Mouse (Mus musculus) lung, postnatal 4 days (tissue): ENCODE measurements around the gene Rsl24d1.
"Not testable (repeated sequence)": the region's sequence is repeated elsewhere in the genome, so short reads cannot be mapped to it uniquely, and the experiment has no call there.

Source experiments
- DNase-seq, 2 experiments: peaks; one replicate each; pipeline ENCODE4 v3.0.0; 2021

The Rsl24d1 gene

DNA sequence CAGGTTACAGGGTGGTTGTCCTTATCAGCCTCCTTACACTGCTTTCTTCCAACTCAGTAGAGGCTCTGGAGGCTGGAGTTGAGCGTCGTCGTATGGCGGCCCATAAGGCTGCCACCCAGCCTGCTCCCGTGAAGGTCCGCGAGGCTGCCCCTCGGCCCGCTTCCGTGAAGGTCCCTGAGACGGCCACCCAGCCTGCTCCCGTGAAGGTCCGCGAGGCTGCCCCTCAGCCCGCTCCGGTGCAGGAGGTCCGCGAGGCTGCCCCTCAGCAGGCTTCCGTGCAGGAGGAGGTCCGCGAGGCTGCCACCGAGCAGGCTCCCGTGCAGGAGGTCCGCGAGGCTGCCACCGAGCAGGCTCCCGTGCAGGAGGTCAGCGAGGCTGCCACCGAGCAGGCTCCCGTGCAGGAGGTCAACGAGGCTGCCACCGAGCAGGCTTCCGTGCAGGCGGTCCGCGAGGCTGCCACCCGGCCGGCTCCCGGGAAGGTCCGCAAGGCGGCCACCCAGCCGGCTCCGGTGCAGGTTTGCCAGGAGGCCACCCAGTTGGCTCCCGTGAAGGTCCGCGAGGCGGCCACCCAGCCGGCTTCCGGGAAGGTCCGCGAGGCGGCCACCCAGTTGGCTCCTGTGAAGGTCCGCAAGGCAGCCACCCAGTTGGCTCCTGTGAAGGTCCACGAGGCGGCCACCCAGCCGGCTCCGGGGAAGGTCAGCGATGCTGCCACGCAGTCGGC lies 9.9 kb upstream of the Rsl24d1 start:
- DNase-seq = peak; percentile 53 to 55

DNA sequence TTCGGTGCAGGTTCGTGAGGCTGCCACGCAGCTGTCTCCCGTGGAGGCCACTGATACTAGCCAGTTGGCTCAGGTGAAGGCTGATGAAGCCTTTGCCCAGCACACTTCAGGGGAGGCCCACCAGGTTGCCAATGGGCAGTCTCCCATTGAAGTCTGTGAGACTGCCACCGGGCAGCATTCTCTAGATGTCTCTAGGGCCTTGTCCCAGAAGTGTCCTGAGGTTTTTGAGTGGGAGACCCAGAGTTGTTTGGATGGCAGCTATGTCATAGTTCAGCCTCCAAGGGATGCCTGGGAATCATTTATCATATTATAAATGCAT lies 9.4 kb upstream of the Rsl24d1 start:
- no peak for DNase-seq

DNA sequence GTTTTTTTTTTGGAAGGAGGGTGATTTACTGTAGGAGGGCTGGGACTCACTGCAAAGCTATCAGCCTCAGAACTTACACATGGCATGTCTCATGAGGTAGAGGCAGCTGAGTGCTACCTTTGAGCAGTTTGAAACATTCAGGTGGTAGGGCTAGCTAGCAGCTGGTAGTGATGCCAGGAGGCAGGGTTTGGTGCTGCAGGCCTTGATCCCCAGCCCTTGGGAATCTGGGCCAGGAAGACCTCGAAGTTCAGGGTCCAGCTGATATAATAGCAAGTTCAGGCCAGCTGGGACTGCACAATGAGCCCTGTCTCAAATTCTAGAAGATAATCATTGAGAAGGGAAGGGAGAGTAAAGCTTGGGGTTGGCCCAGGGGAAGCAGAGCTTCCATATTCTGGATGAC lies 8.1 kb upstream of the Rsl24d1 start:
- DNase-seq = no peak

DNA sequence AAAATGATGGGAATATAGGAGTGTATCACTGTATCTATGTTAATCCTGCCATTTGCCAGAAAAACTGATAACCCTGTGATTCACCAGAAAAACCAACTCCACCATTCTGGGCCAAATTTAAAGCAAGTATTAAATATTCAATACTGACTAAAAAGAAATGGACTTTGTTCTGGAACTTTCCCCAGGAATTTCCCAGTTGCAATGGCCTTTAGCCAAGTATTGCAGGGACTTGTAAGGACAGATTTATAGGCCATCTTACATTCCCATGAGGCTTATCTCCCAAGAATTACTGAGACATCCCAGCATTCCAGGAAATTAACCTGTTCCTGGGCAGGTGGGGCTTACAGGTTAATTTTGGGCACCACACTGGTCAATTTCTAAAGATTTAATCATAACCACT lies 7.5 kb upstream of the Rsl24d1 start:
- no peak for DNase-seq

DNA sequence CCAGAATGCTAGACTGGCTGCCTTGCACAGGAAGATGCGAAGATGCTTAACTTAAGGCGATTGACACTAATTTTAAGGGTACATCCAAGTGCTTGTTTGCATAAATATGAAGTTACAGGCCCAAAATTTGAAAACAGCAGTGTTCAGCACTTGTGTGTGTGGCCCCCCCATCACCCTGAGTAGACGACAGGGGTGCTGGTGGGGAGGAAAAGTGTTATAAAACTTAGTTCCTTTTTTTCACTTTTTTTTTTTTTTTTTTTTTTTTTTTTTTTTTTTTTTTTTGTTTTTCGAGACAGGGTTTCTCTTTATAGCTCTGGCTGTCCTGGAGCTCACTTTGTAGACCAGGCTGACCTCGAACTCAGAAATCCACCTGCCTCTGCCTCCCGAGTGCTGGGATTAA lies 3.5 kb downstream of the Rsl24d1 start:
- DNase-seq = not testable (repeated sequence)

DNA sequence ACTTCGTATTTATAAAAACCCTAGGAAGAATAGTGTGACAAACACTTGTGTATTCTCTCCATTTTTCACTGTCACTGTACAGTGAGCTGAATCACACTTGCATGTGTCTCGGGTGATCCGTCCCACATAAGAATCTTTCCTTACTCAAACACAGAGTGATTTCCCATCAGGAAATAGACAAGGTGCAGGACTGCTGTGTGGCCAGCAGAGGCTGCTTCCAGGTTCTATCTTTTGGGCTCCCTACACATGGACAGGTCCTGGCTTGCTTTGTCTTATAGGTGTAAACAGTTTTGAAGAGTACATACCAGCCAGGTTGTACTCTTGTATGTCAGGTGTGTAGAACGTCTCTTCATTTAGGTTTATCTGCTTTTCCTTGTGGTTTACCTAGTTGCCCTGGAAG lies 4.8 kb downstream of the Rsl24d1 start:
- DNase-seq = no peak

DNA sequence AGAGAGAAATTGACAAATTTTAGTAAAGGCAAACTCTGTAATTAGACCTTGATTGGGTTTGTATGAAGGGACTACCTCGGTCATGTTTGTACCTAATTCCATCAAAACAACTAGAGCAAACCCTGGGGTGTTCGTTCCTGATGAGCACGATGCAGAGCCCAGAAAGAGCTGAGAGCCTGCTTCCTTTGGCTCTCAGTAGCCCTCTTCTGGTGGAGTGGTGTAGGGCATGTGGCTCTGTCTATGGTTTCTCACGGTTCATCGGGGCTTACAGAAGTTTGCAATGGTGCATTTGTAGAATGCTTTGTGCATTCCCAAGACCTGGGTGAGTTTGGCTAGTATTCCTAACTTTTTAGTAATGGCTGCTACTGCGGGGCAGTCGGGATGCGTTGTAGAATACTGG lies 8.5 kb downstream of the Rsl24d1 start:
- DNase-seq = peak in 1 of 2 experiments; percentile 39

DNA sequence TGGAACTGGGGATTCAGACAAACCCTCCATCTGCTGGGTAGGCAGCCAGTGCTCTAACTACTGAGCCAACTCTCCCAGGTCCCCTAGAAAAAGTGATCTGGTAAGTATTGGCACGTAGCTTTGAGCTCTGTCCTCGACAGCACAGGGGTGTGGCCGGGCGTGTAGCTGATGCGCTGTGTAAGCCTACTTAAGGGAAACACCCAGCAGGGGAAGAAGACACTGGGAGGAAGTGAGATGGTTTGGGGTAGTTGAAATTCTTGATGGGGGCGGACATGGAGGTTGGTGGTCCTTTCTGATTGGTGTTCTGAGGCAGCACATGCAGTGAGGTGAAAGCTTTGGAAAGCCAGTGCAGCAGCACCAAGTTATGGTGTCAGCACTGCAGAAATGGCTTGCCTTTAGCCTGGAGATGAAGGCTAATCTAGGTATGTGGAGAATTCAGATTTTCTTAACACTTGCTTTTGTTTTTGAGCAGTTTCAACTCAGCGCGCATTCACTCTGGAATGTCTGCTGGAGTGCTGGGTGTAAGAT lies 11.9 kb downstream of the Rsl24d1 start:
- DNase-seq = no peak

DNA sequence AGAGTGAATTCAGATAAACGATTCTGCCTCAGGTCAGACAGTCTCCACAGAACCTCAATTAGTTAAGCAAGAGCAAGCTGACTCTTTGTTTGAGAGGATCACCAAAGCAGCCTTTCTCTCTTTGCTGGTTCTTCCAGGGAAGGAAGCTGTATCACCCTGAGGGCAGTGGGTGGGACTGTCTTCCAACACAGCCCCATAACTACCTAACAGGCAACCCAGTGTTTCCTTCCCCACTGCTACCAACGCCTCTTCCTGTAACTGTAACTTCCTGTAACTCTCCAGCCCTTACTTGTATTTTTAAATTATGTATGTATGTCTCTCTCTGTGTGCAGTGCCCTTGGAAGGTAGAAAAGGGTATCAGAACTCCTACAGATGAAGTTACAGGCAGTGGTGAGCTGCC lies 14.2 kb downstream of the Rsl24d1 start:
- no peak for DNase-seq

DNA sequence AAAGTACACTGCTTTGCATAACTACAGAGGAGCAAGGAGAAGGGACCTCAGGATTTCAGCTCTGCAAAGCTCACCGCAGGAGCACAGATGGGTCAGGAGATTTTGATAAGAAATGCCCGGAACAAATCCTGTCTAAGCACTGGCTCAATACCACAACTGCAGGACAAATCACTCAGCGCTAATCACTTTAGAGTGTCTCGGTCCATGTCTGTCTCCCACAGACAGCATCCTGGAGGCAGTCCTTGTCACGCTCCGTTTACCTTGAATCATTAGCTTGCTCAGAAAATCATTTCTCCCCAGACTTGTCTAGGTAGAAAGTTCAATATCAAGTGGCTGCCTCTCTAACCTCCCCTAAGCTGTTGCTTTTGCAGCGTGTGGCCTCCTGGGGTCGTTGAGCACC lies 16.6 kb downstream of the Rsl24d1 start:
- DNase-seq = no peak

DNA sequence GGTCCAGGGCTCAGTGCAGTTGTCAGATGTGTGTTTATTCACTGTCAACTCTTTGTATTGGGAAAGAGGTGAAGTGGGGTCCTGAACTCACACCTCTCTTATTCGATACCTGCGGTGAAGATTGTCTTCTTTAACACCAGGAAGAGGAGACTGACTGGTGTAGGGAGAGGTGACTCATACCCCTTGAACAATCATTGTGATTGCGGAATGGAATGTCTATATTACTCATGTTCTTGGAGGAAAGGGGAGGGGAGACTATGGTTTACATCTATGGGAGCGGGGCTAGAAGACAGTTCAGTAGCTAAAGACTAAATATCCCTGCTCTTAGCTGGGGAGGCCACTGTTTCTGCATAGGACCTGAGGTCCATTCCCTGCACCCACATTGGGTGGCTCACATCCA lies 17.3 kb downstream of the Rsl24d1 start:
- DNase-seq = no peak

DNA sequence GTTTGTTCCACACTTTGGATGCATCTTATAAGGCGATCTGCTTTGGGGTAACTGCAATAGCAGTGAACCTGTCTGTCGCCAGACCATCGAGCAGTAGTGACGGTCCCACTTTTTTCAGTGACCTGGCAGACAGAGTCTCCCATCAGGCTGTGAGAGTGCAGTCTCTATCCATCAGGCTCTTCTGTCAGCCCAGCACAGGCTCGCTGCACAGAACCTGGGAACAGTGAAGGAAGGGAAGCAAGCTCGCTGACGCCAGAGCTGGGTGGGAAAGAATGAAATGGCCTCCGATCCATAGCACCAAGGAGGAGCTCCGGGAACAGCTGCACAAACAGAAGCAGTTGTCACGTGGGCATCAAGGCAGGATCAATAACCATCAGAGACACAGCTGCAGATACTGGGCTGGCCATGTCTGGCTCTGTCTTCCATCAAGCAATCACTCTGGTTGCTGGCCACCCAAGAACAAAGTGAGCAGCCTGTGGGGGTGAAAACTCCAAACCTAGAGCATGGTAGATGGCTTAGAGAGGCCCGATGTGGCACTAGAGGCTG lies 24.2 kb downstream of the Rsl24d1 start:
- no peak for DNase-seq

DNA sequence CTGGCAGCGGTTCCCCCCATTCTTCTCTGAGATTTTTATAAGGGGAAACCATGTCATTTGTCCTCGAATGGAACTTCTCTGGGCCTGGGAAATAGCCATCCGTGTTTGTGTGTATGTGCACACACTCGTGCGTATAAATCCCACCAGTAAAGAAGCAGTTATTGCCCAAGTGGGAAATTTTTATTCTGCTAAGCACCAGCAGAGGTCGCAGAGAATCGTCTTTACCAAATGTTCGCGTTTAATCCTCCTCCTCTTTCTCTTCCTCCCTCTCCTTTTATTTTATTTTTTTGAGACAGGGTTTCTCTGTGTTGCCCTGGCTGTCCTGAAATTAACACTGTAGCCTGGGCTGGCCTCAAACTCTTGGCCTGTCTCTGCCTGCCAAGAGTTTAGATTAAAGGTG lies 41.1 kb downstream of the Rsl24d1 start:
- no peak for DNase-seq

DNA sequence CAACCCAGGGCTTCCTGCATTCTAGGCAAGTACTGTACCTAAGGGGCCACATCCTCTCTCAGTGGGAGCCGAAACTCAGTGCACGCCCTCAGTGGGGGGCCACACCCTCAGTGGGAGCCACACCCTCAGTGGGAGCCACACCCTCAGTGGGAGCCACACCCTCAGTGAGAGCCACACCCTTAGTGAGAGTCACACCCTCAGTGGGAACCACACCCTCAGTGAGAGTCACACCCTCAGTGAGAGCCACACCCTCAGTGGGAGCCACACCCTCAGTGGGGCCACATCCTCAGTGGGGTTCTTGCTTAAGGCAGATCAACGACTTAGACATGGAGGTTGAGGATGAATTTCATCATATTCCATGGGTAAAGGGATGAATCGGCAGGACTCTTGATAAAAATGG lies 44.7 kb downstream of the Rsl24d1 start:
- no peak for DNase-seq

DNA sequence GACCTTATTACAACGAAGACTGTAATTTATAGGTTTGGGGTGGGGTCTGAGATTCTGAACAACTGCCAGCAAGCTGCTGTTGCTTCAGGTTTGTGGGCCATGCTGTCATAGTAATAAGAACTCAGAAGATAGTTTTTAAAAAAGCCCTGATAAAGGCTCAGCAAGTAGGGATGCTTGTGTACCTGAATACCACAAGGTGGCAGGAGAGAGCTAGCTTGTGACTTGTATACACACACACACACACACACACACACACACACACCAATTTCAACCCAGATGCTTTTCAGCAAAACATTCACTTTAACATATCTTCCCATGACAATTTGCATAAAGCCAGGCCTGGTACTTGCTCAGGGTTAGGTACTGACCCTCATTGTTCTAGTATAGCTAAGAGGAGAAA lies 46.0 kb downstream of the Rsl24d1 start:
- no peak for DNase-seq

DNA sequence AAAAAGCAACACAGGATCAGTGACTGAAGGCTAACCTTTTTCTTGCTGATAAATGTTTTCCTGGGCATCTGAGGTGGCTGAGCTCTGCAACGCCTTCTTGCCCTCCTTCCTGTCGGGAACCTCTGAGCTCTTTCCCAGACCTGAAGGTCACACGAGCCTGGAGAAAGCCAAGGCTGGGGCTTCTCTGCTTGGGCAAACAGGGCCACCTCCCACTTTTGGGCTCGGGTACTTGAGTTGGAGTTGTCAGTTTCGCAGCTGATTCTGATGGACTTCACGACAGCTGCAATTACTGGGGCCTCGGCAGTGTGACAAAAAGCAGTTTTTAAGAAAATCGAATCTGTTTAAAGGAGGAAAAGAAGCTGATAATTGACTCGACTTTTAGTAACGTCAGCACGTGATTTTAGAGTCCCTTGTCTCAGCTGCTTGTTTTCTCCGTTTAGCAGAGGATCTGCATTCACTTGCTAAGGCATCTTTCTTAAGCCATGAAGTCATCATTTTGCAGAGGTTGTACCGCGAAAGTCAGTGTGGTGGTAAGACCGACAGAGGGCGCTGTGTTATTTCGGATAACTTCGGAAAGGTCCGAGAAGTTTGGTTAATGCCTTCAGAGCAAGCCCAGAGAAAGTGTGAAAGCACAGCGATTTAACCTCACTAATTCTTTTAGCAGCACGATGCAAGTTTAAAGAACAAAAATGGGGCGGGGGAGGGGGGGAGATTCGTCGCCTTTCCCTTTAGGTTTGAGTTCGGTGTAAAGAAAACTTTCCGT lies 49.5 kb downstream of the Rsl24d1 start:
- DNase-seq = peak; percentile 55 to 76

DNA sequence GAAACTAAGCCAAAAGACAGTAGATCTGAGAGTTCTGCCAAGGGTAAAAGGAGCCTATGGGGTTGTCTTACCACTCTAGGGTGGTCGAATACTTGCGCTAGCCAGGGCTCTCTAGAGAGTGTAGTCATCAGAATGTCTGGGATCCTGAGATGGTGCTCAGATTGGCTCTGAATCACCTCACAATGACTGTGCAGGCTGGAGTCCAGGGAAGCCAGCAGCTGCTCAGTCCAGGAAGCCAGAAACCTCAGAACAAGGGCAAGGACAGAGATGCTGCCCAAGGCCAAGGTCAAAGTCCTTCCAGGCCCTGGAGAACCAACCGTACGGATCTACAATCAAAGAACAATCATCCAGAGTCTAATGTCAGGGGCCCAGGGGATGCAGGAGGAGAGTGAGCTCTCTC lies 52.4 kb downstream of the Rsl24d1 start:
- DNase-seq = no peak
